Mouse (Mus musculus): Measurements from ENCODE around the gene Hacd1. TPM values are rescaled to one million over a fixed set of nuclear protein-coding genes. Genes with fewer than 3 reads are reported as not detected.
"Not testable (repeated sequence)": the region's sequence is repeated elsewhere in the genome, so short reads cannot be mapped to it uniquely, and the experiment has no call there.

The Hacd1 gene
- 23.6 and 28.2 TPM in 2 replicates for polyA plus RNA-seq (2012; rRNA removed)

GRCm38 (mm10) chr2:14055566-14056331 is at the start of gene Hacd1:
Gene Hacd1, minus strand, starts transcription at chr2:14056135.
- DNase-seq: peak; percentile 71
- Histone ChIP-seq H3K4me3 (replicated peaks; ENCODE audit: extremely low read depth, low read depth, low read length) (peak within 1 kb of the TSS; percentile 72), H3K4me1 (ENCODE audit: control insufficient read depth, insufficient read depth, low read length) (no peaks in the 10 kb centered on the region)
- WGBS: 1% methylated on average over 101 of the region's 101 CpGs
- TF ChIP-seq CTCF (IDR thresholded peaks at IDR 0.05; ENCODE audit: insufficient read depth, low read length) (no peak), POLR2A (IDR thresholded peaks at IDR 0.05; ENCODE audit: borderline replicate concordance, extremely low read depth, low read depth, low read length) (no peak)

DNA sequence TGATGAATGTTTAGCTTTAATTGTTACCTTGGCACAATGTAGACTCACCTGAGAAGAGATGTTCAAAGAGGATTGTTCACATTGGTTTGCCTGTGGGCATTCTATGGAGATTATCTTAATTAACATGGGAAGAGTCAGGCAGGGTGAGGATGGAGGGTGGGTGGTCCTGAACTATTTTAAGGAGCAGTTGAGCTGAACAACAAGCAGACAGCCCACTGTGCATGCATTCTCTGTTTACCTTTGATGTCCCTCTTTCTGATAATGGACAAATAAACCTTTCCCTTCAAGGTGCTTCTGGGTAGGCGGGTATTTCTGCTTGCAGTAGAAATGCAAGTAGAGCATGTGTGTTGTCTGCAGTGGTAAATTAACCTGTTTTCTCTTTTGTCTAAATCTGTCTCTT is 48.0 kb upstream of the Hacd1 start:
- H3K4me3 ChIP-seq (replicated peaks; ENCODE audit: extremely low read depth, low read depth, low read length): no peak overlapping the region
- WGBS: 97% methylated on average over 1 of the region's 1 CpGs
- TF ChIP-seq POLR2A (IDR thresholded peaks at IDR 0.05; ENCODE audit: borderline replicate concordance, extremely low read depth, low read depth, low read length) (no peak), CTCF (IDR thresholded peaks at IDR 0.05; ENCODE audit: insufficient read depth, low read length) (no peak)
- DNase-seq: no peak
- no peaks in the 10 kb centered on the region; the same call in 1 of the 2 replicates for H3K4me1 ChIP-seq (ENCODE audit: control insufficient read depth, insufficient read depth, low read length)

- Histone ChIP-seq H3K4me3 (replicated peaks; ENCODE audit: extremely low read depth, low read depth, low read length) (no peak overlapping the region), H3K4me1 (ENCODE audit: control insufficient read depth, insufficient read depth, low read length) (no peaks in the 10 kb centered on the region; the same call in 1 of the 2 replicates)
- no peak for DNase-seq
- WGBS: 68% methylated on average over 2 of the region's 2 CpGs
- TF ChIP-seq POLR2A (IDR thresholded peaks at IDR 0.05; ENCODE audit: borderline replicate concordance, extremely low read depth, low read depth, low read length): no peak
- no peak for TF ChIP-seq CTCF (IDR thresholded peaks at IDR 0.05; ENCODE audit: insufficient read depth, low read length)
Observed at GRCm38 (mm10) chr2:14102603-14103002, 46.7 kb upstream of the Hacd1 start.

- Histone ChIP-seq H3K4me3 (replicated peaks; ENCODE audit: extremely low read depth, low read depth, low read length) (no peak overlapping the region), H3K4me1 (ENCODE audit: control insufficient read depth, insufficient read depth, low read length) (no peaks in the 10 kb centered on the region; the same call in 1 of the 2 replicates)
- no peak for DNase-seq
- TF ChIP-seq CTCF (IDR thresholded peaks at IDR 0.05; ENCODE audit: insufficient read depth, low read length) (no peak), POLR2A (IDR thresholded peaks at IDR 0.05; ENCODE audit: borderline replicate concordance, extremely low read depth, low read depth, low read length) (no peak)
Observed at GRCm38 (mm10) chr2:14100533-14100932, 44.6 kb upstream of the Hacd1 start.

- not testable (repeated sequence) for DNase-seq; H3K4me3 ChIP-seq (replicated peaks; ENCODE audit: extremely low read depth, low read depth, low read length); H3K4me1 ChIP-seq (ENCODE audit: control insufficient read depth, insufficient read depth, low read length)
- 80% methylated on average over 9 of the region's 9 CpGs for WGBS
Observed at GRCm38 (mm10) chr2:14078527-14078926, 22.6 kb upstream of the Hacd1 start.

- DNase-seq: no peak
- Histone ChIP-seq H3K4me1 (ENCODE audit: control insufficient read depth, insufficient read depth, low read length) (peaks cover 4% of the 10 kb centered on the region; the same call in 1 of the 2 replicates), H3K4me3 (replicated peaks; ENCODE audit: extremely low read depth, low read depth, low read length) (peak overlapping the region; percentile 100)
- TF ChIP-seq POLR2A (IDR thresholded peaks at IDR 0.05; ENCODE audit: borderline replicate concordance, extremely low read depth, low read depth, low read length) (no peak), CTCF (IDR thresholded peaks at IDR 0.05; ENCODE audit: insufficient read depth, low read length) (no peak)
- under 1% methylated on average over 38 of the region's 38 CpGs for WGBS
Observed at GRCm38 (mm10) chr2:14074221-14074901, 18.4 kb upstream of the Hacd1 start.

- WGBS: under 1% methylated on average over 38 of the region's 50 CpGs
- DNase-seq: peak; percentile 91
- peak; percentile 84; the same call in 1 of the 2 replicates for TF ChIP-seq POLR2A (IDR thresholded peaks at IDR 0.05; ENCODE audit: borderline replicate concordance, extremely low read depth, low read depth, low read length)
- no peak for TF ChIP-seq CTCF (IDR thresholded peaks at IDR 0.05; ENCODE audit: insufficient read depth, low read length)
- peaks cover 4% of the 10 kb centered on the region; the same call in 1 of the 2 replicates for H3K4me1 ChIP-seq (ENCODE audit: control insufficient read depth, insufficient read depth, low read length)
- peak within 1 kb of the TSS; percentile 100 for H3K4me3 ChIP-seq (replicated peaks; ENCODE audit: extremely low read depth, low read depth, low read length)
Observed at GRCm38 (mm10) chr2:14073362-14074220, 17.7 kb upstream of the Hacd1 start, which contains the start of gene Stam. Gene Stam, plus strand, starts transcription at chr2:14074098.

- 11% methylated on average over 8 of the region's 8 CpGs for WGBS
- peak overlapping the region; percentile 100 for H3K4me3 ChIP-seq (replicated peaks; ENCODE audit: extremely low read depth, low read depth, low read length)
- peaks cover 4% of the 10 kb centered on the region; the same call in 1 of the 2 replicates for H3K4me1 ChIP-seq (ENCODE audit: control insufficient read depth, insufficient read depth, low read length)
- no peak for DNase-seq
- TF ChIP-seq CTCF (IDR thresholded peaks at IDR 0.05; ENCODE audit: insufficient read depth, low read length): no peak
- TF ChIP-seq POLR2A (IDR thresholded peaks at IDR 0.05; ENCODE audit: borderline replicate concordance, extremely low read depth, low read depth, low read length): no peak
Observed at GRCm38 (mm10) chr2:14073008-14073361, 17.1 kb upstream of the Hacd1 start.

GRCm38 (mm10) chr2:14070466-14070865 is 14.5 kb upstream of the Hacd1 start:
- TF ChIP-seq CTCF (IDR thresholded peaks at IDR 0.05; ENCODE audit: insufficient read depth, low read length): no peak
- no peak for TF ChIP-seq POLR2A (IDR thresholded peaks at IDR 0.05; ENCODE audit: borderline replicate concordance, extremely low read depth, low read depth, low read length)
- Histone ChIP-seq H3K4me3 (replicated peaks; ENCODE audit: extremely low read depth, low read depth, low read length) (no peak overlapping the region), H3K4me1 (ENCODE audit: control insufficient read depth, insufficient read depth, low read length) (peaks cover 4% of the 10 kb centered on the region; the same call in 1 of the 2 replicates)
- WGBS: 74% methylated on average over 8 of the region's 8 CpGs
- no peak for DNase-seq
